Mouse (Mus musculus) thymus, adult 2 months (tissue): ENCODE results near the gene Tmx2.

Source experiments
- CTCF ChIP-seq: fragments of 200-500 bp; IDR thresholded peaks from 2 replicates; pipeline ENCODE4 v1.5.1; 2012; ENCODE audit warnings: mild to moderate bottlenecking, control low read depth, low read length, moderate library complexity, borderline replicate concordance; ENCODE audit not compliant: control insufficient read depth, poor library complexity, insufficient read depth; ENCODE audit errors: extremely low read depth
- POLR2A ChIP-seq: fragments of 200-500 bp; IDR thresholded peaks from 2 replicates; pipeline ENCODE4 v1.6.1; 2012; ENCODE audit warnings: mild to moderate bottlenecking, low read length, control low read depth, moderate library complexity; ENCODE audit not compliant: control insufficient read depth, poor library complexity, insufficient read depth; ENCODE audit errors: extremely low read depth

DNA sequence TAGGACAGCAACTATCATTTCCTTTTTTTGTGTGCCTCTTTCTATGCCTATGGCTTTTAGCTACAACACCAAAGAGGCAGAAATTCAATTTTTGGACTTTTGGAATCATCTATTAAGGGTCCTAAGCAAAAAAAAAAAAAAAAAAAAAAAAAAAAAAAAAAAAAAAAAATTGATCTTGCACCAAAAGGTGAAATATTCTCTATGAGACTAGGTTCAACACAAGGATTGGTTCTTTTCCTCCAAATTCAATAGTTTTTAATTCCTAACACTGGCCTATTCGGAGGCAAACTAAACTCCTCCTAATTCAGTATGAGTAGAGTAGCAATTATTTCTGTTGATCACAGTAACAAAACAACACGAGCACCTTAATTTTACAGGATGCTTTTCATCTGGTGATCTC is 33.0 kb upstream of the Tmx2 start:
- TF ChIP-seq CTCF (no peak), POLR2A (no peak)
